Mouse (Mus musculus): ENCODE measurements at regions not wholly inside any gene's neighbourhood (a gene's known extent, or its start where the extent isn't known, plus 50 kb on each side); places are given as distances from the start of the nearest gene placed in this dataset.

DNA sequence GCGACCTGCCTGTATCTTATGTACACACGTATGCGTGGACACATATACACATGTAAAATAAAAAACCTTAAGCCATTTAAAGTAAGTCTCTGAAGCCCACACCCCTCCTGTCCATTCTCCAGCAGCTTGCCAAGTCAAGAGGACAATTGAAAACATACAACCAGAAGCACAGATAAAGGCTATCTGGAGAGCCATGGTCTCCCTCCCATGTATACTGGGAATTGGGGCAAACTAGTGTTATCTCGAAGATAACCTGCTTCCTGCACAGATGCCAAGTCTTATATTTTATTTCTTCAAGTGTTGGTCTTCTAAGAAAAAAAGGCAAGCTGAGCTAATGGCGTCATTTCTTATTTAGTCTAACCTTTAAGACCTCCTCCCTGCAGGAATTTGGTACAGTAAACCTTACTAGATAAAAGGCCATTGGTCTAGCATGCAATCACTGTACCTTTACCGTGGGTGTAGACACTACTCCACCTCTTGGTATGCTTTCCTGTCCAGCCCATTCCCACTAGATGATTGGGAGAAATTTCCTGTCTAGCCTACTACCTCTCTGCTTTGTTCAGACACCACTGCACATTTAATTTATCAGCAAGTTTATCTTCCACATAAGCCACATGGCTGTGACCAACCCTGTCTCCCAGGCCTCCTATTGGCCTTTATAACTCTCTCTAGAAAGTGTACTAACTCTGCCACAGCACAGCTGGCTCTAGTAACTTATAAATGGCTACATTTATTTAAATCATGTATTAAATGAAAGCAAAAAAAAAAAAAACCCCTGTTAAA lies 223.8 kb upstream of the Gm11114 start:
- DNase-seq (ENCODE audit: low read depth): no peak

DNA sequence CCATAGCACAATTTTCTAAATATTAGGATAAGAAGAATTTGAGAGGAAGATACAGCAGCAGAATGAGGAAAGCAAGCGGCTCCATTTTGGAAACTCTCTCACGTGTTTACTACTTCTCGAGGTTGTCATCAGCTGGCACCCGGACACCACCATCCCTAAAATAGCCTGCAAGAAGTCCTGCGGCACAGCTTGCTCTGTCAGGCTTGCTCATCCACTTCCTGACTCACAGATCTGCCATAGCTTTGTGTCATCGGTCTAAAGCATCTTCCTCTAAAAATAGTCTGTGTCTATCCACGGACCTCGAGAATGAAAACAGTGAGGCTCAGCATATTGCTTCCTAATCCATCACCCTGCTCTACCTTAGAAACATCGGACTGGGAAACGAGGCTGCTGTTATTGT lies 222.3 kb upstream of the Gm11114 start:
- no peak for TF ChIP-seq CTCF (IDR thresholded peaks at IDR 0.05; ENCODE audit: borderline replicate concordance, extremely low read depth, insufficient read depth, insufficient read length)
- TF ChIP-seq POLR2A (IDR thresholded peaks at IDR 0.05; ENCODE audit: borderline replicate concordance, extremely low read depth, insufficient read depth, insufficient read length, poor library complexity, severe bottlenecking): no peak
- DNase-seq (ENCODE audit: low read depth): no peak

More for the DNA sequence above, 223.8 kb upstream of the Gm11114 start:
- no peak for TF ChIP-seq CTCF (IDR thresholded peaks at IDR 0.05; ENCODE audit: borderline replicate concordance, extremely low read depth, insufficient read depth, insufficient read length)
- TF ChIP-seq POLR2A (IDR thresholded peaks at IDR 0.05; ENCODE audit: borderline replicate concordance, extremely low read depth, insufficient read depth, insufficient read length, poor library complexity, severe bottlenecking): no peak

DNA sequence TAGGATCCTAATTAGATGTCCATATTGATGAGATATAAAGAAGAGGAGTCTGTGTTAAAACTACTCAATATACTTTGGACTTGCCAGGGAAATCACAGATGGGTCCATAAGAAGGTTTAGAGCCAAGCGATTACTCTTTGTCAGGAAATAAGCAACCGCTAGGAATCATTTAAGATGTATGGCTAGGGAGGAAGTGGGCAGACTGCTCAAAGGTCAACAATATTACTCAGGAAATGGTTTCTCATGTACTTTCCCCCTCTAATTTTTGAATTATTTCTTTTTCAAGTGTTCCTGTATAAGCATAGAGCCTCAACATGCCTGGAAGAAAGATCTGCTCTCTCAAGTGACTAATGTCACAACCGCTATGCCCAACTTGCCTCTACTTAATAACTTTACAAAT lies 217.3 kb upstream of the Gm11114 start:
- no peak for DNase-seq (ENCODE audit: low read depth)
- TF ChIP-seq CTCF (IDR thresholded peaks at IDR 0.05; ENCODE audit: borderline replicate concordance, extremely low read depth, insufficient read depth, insufficient read length): no peak
- TF ChIP-seq POLR2A (IDR thresholded peaks at IDR 0.05; ENCODE audit: borderline replicate concordance, extremely low read depth, insufficient read depth, insufficient read length, poor library complexity, severe bottlenecking): no peak

DNA sequence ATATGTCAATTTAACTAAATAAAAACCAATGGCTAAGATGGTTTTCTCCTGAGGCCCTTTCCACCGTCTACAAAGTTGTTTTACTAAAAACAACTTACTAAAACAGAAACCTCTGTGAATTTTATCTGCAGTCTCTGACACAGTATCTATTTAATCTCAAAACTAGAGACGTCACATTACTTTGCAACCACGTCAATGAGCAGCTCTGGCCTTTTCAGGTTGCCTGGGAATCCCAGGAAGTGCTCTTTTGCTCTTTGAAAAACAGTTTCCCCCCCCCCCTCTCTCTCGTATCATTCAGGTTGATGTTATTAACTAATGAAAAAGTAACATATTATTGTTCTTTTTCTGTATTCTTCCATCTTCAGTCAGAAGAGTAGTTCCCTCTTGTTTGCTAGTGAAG lies 216.1 kb upstream of the Gm11114 start:
- DNase-seq (ENCODE audit: low read depth): no peak
- TF ChIP-seq CTCF (IDR thresholded peaks at IDR 0.05; ENCODE audit: borderline replicate concordance, extremely low read depth, insufficient read depth, insufficient read length) (no peak), POLR2A (IDR thresholded peaks at IDR 0.05; ENCODE audit: borderline replicate concordance, extremely low read depth, insufficient read depth, insufficient read length, poor library complexity, severe bottlenecking) (no peak)

DNA sequence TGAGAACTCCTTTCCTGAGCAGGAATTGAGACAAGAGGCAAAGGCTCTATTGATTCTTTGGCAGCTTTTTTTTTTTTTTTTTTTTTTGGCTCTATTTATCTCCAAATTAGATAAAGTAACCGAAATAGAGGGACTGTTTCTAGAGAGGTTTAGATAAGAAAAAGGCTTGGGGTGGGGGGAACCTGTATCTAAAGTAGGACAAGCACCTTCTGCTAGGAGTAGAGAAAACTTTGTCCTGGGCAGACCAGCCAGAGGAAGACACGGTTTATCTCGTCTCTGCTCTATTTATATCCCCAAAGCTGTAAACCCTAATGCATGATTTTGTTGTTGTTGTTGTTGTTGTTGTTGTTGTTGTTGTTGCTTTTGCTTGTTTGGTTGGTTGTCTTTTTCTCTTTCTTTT lies 199.6 kb upstream of the Gm11114 start:
- no peak for TF ChIP-seq CTCF (IDR thresholded peaks at IDR 0.05; ENCODE audit: borderline replicate concordance, extremely low read depth, insufficient read depth, insufficient read length)
- no peak for DNase-seq (ENCODE audit: low read depth)

DNA sequence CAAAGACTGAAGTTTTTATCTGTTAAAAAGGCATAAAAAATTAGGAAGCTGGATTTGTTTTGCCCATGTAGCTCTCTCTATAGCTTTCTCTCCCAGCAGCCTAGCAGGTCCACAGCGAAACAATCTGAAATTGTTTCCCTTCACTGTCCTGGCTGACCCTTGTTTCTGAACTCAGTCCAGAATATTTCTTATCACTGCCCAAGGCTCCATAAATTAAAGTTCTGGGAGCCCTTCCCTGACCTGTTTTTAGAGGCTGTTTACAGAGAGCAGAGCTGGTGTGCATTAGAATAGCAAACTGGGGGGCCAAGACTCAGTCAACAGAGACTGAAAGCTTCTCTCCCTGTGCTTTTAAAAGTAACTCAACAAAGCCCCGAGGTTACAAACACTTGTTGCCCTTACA lies 198.3 kb upstream of the Gm11114 start:
- no peak for TF ChIP-seq POLR2A (IDR thresholded peaks at IDR 0.05; ENCODE audit: borderline replicate concordance, extremely low read depth, insufficient read depth, insufficient read length, poor library complexity, severe bottlenecking)
- TF ChIP-seq CTCF (IDR thresholded peaks at IDR 0.05; ENCODE audit: borderline replicate concordance, extremely low read depth, insufficient read depth, insufficient read length): no peak

DNA sequence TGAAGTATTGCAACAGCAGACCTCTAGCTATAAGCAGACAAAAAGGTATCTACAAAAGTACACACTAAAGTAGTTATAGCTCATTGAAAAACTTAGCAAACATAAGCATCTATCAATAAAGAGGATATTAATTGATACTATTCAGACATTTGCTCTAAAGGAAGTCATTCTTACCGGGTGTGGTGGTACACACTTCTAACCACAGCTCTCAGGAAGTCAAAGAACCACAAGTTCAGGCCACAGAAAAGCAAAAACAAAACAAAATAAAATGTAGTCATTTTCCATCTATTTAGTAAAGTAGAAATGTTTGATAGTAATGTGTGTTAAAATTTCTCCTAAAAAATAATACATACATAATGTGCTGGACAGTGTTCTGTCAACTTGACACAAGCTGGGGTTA lies 192.5 kb upstream of the Gm11114 start:
- no peak for TF ChIP-seq CTCF (IDR thresholded peaks at IDR 0.05; ENCODE audit: borderline replicate concordance, extremely low read depth, insufficient read depth, insufficient read length)
- TF ChIP-seq POLR2A (IDR thresholded peaks at IDR 0.05; ENCODE audit: borderline replicate concordance, extremely low read depth, insufficient read depth, insufficient read length, poor library complexity, severe bottlenecking): no peak
- DNase-seq (ENCODE audit: low read depth): no peak

More for the DNA sequence above, 198.3 kb upstream of the Gm11114 start:
- DNase-seq (ENCODE audit: low read depth): no peak

DNA sequence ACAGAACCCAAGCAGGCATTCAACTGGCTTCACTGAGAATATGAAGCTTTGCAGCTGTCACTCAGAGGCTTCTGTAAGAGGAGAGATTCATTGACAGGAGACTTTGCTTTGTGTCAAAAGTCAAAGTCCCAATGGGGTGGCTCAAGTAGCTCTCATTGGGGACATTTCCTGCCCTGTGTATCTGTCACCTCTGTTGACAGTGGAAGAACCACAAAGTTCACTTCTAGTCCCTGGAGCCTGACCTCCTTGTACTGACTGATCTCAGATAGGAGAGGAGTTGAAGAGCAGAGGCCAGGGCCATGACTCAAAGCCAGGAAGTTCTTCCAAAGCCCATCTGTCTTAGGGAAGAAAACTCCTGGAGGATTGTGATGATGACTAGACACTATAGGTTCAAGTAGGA lies 191.5 kb upstream of the Gm11114 start:
- TF ChIP-seq POLR2A (IDR thresholded peaks at IDR 0.05; ENCODE audit: borderline replicate concordance, extremely low read depth, insufficient read depth, insufficient read length, poor library complexity, severe bottlenecking) (no peak), CTCF (IDR thresholded peaks at IDR 0.05; ENCODE audit: borderline replicate concordance, extremely low read depth, insufficient read depth, insufficient read length) (no peak)
- DNase-seq (ENCODE audit: low read depth): no peak

DNA sequence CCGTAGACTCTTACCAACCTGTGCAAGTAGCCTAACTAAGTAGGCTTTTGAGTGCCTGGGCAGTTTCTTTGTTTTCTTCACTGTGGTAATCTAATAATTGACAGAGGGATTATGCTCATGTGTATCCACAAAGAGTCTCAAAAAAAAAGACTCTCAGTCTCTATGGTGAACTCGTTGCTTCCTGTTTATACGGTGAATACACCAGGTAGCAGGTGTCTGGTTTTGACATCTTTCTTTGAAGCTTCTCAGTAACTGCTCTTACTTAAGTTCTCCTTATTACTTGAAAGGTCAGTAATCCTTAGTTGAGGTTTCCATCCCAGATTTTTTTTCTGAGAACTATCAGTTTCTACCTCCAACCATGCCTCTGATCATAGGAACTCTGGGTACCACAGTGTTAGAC lies 188.9 kb upstream of the Gm11114 start:
- DNase-seq (ENCODE audit: low read depth): no peak

DNA sequence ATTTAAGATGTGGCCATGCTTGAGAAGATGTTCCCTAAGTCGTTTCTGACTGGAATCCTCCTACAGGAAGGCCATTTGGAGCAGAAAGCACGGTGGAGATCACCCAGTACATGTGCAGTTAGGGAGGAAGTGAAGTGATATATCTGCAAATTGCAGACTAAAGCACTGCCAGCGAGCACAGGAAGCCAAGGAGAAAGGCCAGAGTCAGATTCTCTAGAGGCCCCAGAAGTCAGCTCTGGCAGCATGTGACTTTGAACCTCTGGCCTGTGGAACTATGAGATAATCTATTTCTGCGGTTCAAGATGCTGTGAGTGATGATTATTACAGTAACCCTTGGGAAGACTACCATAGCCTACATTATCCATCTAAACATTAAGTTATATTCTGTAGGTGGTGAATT lies 186.8 kb upstream of the Gm11114 start:
- no peak for TF ChIP-seq CTCF (IDR thresholded peaks at IDR 0.05; ENCODE audit: borderline replicate concordance, extremely low read depth, insufficient read depth, insufficient read length)
- TF ChIP-seq POLR2A (IDR thresholded peaks at IDR 0.05; ENCODE audit: borderline replicate concordance, extremely low read depth, insufficient read depth, insufficient read length, poor library complexity, severe bottlenecking): no peak
- DNase-seq (ENCODE audit: low read depth): no peak

More for the DNA sequence above, 188.9 kb upstream of the Gm11114 start:
- TF ChIP-seq POLR2A (IDR thresholded peaks at IDR 0.05; ENCODE audit: borderline replicate concordance, extremely low read depth, insufficient read depth, insufficient read length, poor library complexity, severe bottlenecking) (no peak), CTCF (IDR thresholded peaks at IDR 0.05; ENCODE audit: borderline replicate concordance, extremely low read depth, insufficient read depth, insufficient read length) (no peak)

DNA sequence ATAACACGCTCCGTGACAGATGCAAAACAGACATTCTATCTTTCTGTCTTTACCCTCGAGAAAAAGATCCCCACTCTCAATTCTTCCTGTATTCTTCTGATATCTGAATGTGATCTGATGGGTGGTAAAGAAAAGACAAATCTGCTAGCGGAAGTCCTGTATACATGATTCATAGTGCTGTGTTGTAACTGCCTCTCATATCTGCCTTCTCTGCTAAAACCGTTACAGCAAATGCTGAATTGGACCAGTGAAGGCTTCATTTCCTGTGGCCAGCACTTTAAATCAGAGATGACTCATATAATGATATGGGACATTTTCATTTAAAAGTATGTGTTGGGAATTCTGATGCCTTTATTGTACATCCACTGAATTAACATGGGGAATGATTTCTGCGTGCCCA lies 186.0 kb upstream of the Gm11114 start:
- no peak for DNase-seq (ENCODE audit: low read depth)
- no peak for TF ChIP-seq CTCF (IDR thresholded peaks at IDR 0.05; ENCODE audit: borderline replicate concordance, extremely low read depth, insufficient read depth, insufficient read length)
- TF ChIP-seq POLR2A (IDR thresholded peaks at IDR 0.05; ENCODE audit: borderline replicate concordance, extremely low read depth, insufficient read depth, insufficient read length, poor library complexity, severe bottlenecking): no peak

DNA sequence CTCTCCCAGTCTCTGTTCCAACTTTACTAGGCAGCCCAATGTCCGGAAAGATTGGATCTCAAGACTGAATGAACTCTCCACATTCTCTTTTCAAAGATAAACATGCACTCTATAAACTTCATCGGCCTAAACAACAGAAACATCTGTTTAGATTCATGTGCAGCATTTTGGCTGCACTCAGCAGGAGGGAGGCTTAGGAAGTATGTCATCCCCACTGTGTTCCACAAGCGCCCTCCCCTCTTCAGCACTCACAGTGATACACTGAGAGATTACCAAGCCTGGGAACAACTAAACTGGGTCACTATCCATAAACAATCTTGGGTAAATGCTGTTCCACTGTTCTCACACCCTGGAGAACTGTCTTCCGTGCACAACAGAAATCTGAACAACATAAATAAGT lies 185.5 kb upstream of the Gm11114 start:
- TF ChIP-seq CTCF (IDR thresholded peaks at IDR 0.05; ENCODE audit: borderline replicate concordance, extremely low read depth, insufficient read depth, insufficient read length): no peak

More for the DNA sequence above, 185.5 kb upstream of the Gm11114 start:
- DNase-seq (ENCODE audit: low read depth): no peak
